Mouse (Mus musculus) neutrophil, adult 83 days (primary cell): ENCODE data around the gene Gm44965. TPM values are rescaled to one million over a fixed set of nuclear protein-coding genes. Genes with fewer than 3 reads are reported as not detected.

Experiments used
- total RNA-seq, 2 experiments: library from RNA; stranded (reverse); gene quantifications; one replicate each; pipeline ENCODE4 v1.2.4; 2023

Gm44965 gene
- 1 to 10 TPM in 1 of 2 experiments, not detected in 1; 2.7 TPM for total RNA-seq

GRCm38 (mm10) chr6:48593158-48594042, at the start of gene Gm44965, which contains the start of gene Repin1:
TSS of gene Gm44965 (plus strand) at chr6:48593941.
TSS of gene Repin1 (plus strand) at chr6:48593883.

DNA sequence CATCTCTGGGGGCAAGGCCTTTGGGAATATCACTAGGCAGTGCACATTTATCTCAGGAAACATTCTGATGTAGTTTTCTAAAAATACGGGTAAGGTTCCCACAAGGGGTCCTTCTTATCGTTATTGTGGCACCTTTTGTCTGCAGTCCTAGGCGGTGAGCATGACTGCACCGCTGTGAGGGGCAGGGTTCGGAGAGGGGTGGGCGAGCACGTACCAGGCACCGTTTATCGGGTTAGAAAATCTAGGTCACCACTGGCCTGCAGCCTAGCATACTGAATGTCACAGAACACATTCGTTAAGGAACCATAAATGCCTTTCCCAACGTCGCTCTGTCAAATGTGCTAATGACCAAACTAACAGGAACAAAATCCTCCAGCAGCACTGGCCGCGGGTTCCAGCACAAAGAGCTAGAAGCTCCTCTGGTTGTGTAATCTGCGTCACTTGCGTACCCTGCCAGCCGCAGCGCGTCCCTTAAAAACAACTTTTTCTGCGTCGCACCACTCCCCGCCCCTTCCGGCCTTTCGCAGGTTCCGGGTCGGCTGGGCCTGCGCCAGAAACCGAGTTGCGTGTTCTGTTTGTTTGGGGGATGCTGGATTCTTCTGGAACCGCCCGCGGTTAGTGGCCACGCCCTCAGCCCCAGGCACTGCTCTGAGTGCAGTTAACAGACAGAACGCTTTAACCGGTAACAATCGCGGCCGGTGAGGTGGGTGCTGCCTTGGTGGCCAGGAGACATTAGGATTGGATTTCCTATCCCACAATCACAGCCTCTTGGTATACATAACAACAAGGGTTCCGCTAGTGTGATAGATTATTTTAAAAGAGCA, 39.2 kb upstream of the Gm44965 start, which contains the start of gene Lrrc61:
Gene Lrrc61, plus strand, starts transcription at position 517 of the 824 bp plus-strand sequence.

GRCm38 (mm10) chr6:48572572-48573061, 21.1 kb upstream of the Gm44965 start, which contains the start of gene Rarres2:
TSS of gene Rarres2 (minus strand) at chr6:48572789.

GRCm38 (mm10) chr6:48589194-48589750, 4.5 kb upstream of the Gm44965 start, which contains the start of gene Gm45021:
TSS of gene Gm45021 (plus strand) at chr6:48589610.

GRCm38 (mm10) chr6:48601271-48602079, 7.7 kb downstream of the Gm44965 start, which contains the start of gene Zfp775:
TSS of gene Zfp775 (plus strand) at chr6:48602063.

GRCm38 (mm10) chr6:48626464-48626863, 32.7 kb downstream of the Gm44965 start, which contains the start of gene AI854703:
TSS of gene AI854703 (plus strand) at chr6:48626764.

DNA sequence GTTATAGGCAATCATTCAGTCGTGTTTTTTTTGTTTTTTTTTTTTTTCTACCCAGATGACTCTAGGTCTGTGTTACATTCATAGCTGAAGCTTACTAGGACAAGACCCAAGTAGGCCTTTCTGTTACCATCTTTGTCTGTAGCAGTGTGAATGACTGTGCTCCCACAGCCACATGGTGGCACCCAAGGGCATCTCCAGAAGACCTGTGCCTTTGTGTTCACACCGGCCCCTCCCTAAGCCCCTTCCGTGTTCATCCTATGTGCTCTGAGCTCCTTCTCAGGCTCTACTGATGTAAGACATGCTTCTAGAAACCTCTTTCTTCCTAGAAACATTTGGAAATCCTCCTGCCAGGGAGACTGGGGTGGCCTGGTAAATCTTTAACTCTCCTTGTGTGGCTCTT, 53.3 kb downstream of the Gm44965 start, which contains the start of gene Gimap8:
Gene Gimap8, plus strand, starts transcription at position 240 of the 400 bp plus-strand sequence.

Other genes starting within 250 kb of the Gm44965 start
- gene Krba1, start 198.4 kb upstream of the Gm44965 start, total RNA-seq = 1 to 10 TPM in 1 of 2 experiments, under 1 TPM in 1; 0.77 to 1.2 TPM
- 10 to 100 TPM in 1 of 2 experiments, 1 to 10 TPM in 1; 9.7 to 21.8 TPM for gene Zfp467, start 148.1 kb upstream of the Gm44965 start, total RNA-seq
- gene Sspo, start 145.7 kb upstream of the Gm44965 start, total RNA-seq = under 1 TPM in 1 of 2 experiments, not detected in 1; 0.04 TPM
- under 1 TPM in 1 of 2 experiments, not detected in 1; 0.35 TPM for gene Atp6v0e2, start 56.3 kb upstream of the Gm44965 start, total RNA-seq
- 10 to 100 TPM; 28.8 to 38.8 TPM for gene Lrrc61, start 39.1 kb upstream of the Gm44965 start, total RNA-seq
- gene Rarres2, start 21.2 kb upstream of the Gm44965 start, total RNA-seq = not detected
- gene Gm45021, start 4.3 kb upstream of the Gm44965 start, total RNA-seq = not detected
- gene Repin1, start 58 bp upstream of the Gm44965 start, total RNA-seq = 1 to 10 TPM; 2.4 to 2.7 TPM
- gene Zfp775, start 8.1 kb downstream of the Gm44965 start, total RNA-seq = 1 to 10 TPM; 1.1 to 1.2 TPM
- gene AI854703, start 32.8 kb downstream of the Gm44965 start, total RNA-seq = under 1 TPM in 1 of 2 experiments, not detected in 1; 0.09 TPM
- gene Gimap8, start 53.3 kb downstream of the Gm44965 start, total RNA-seq = under 1 TPM; 0.13 to 0.20 TPM
- gene Gimap9, start 82.2 kb downstream of the Gm44965 start, total RNA-seq = 1 to 10 TPM; 5.3 to 5.5 TPM
- gene Gimap4, start 90.6 kb downstream of the Gm44965 start, total RNA-seq = under 1 TPM in 1 of 2 experiments, not detected in 1; 0.68 TPM
- 1 to 10 TPM; 3.2 to 5.0 TPM for gene Gimap6, start 114.3 kb downstream of the Gm44965 start, total RNA-seq
- gene Gm28053, start 124.7 kb downstream of the Gm44965 start, total RNA-seq = not detected
- not detected for gene Gimap7, start 124.7 kb downstream of the Gm44965 start, total RNA-seq
- gene Gimap1, start 145.1 kb downstream of the Gm44965 start, total RNA-seq = 1 to 10 TPM in 1 of 2 experiments, under 1 TPM in 1; 0.60 to 1.3 TPM
- gene Gimap5, start 152.3 kb downstream of the Gm44965 start, total RNA-seq = under 1 TPM; 0.46 to 0.99 TPM
- gene Gimap3, start 176.9 kb downstream of the Gm44965 start, total RNA-seq = under 1 TPM; 0.24 to 0.38 TPM
- gene Tmem176a, start 247.0 kb downstream of the Gm44965 start, total RNA-seq = 10 to 100 TPM in 1 of 2 experiments, 1 to 10 TPM in 1; 5.1 to 14.1 TPM
- 10 to 100 TPM; 20.6 to 27.0 TPM for gene Tmem176b, start 247.6 kb downstream of the Gm44965 start, total RNA-seq